Mouse (Mus musculus): ENCODE measurements around the gene Yif1b.

DNA sequence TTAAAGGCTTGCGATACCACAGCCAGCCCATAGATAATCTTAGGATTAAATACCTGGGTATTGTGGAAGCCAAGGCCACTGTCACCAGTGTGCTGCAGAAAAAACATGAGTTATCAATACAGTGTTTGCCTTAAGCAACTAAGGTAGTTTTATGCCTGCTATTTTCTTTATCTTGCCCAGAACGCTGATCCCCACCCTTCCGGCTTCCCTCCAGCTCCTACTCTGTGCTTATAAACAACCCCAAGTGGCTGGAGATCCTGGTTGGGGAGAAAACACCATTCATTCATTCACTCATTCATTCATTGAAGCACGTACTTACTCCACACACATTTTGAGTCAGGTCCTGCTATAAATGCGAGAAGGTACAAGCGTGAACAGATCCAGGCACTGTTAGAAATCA is 46.4 kb downstream of the Yif1b start:
- TF ChIP-seq CTCF (IDR thresholded peaks at IDR 0.05; ENCODE audit: low read depth) (no peak), EP300 (IDR thresholded peaks at IDR 0.05; ENCODE audit: low read depth) (no peak)

Data from liver, embryonic 14.5 days (tissue).